Mouse (Mus musculus): Measurements from ENCODE around the gene Canx. TPM values are rescaled to one million over a fixed set of nuclear protein-coding genes. Genes with fewer than 3 reads are reported as not detected.

The Canx gene
- 89.9 TPM for polyA plus RNA-seq (2014; fragmentation: Illumina TruSeq; extraction: RNeasy Lipid Tissue Mini Kit (QIAGEN cat#74804); ENCODE audit: insufficient read depth, low read depth, low replicate concordance)

DNA sequence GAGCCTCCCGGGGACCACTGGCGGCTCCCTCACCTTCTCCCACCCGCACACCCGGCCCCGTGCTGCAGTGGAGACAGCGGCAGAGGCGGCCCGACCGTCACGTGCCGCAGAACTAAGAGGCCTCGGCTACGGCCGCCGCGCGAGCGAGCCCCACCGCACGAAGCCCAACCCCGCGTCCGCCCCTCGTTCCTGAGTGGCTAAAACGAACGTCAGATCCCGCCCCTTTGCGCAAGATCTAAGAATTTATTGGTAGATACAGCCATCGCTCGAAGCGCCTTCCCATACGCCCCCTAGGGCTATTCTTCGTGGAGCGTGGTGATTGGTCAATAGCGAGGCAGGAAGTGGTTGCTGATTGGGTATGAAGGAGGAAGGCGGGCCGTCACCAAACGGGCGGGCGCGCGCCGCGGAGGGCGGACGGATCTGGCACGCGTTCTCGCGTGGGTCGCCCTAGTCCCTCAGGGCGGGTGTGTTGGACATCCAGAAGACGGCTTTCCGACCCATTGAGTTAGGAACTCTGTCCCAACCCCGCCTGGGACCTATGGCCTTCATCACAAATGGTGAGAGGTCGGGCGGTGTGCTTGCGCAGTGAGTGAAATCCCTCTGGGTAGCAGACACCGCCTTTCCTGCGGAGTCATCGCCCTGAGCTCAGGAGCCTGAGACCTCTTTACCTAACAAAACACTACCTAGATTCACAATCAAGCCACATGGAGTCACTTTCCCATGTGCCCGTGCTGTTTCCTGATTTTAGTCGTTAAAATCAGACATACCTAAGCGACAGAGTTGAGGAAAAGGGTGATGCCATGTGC, at the start of gene Canx:
TSS of gene Canx (minus strand) at position 178 of the 806 bp plus-strand sequence.

GRCm38 (mm10) chr11:50354162-50354561, 28.7 kb upstream of the Canx start, which contains the start of gene Cby3:
Gene Cby3, plus strand, starts transcription at chr11:50354462.

DNA sequence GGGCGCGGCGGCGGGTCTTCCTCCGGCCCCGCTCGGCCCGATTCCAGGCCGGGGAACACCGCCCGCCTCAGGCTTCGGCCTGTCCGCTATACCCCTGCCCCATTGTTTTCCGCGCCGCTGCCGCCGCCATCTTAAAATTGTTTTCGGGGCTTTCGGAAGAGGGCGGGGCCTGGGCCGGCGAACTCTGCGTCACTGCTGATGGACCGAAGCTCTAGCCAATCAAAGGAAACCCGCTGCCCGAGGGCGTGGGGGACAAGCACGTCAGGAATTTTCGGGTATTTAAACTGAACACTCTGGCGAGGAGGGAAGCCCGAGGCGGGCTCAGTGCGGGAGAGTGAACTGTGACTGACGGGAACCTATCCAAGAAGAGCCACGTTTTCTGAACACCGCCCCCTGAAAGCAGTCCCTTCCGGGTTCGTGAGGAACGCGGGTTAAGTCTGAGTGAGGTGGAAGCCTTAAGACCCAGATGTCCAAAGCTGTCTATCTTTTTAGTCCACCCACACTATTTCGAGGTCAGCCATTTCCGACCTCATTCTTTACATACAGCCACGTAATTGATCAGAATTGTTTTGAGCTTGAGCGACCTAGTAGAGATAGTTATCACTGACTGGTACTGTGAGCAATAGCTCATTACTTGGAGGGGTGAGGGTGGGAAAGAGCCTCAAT, 33.1 kb downstream of the Canx start, which contains the start of gene Maml1:
TSS of gene Maml1 (minus strand) at position 122 of the 666 bp plus-strand sequence.

Other genes with a start within 250 kb of the Canx start
- gene Tbc1d9b, start 194.3 kb downstream of the Canx start, polyA plus RNA-seq (2014; fragmentation: Illumina TruSeq; extraction: RNeasy Lipid Tissue Mini Kit (QIAGEN cat#74804); ENCODE audit: insufficient read depth, low read depth, low replicate concordance): 25.9 TPM
- 4.0 TPM for gene Mrnip, start 151.2 kb downstream of the Canx start, polyA plus RNA-seq (2014; fragmentation: Illumina TruSeq; extraction: RNeasy Lipid Tissue Mini Kit (QIAGEN cat#74804); ENCODE audit: insufficient read depth, low read depth, low replicate concordance)
- gene Sqstm1, start 114.8 kb downstream of the Canx start, polyA plus RNA-seq (2014; fragmentation: Illumina TruSeq; extraction: RNeasy Lipid Tissue Mini Kit (QIAGEN cat#74804); ENCODE audit: insufficient read depth, low read depth, low replicate concordance): 272 TPM
- gene Mgat4b, start 114.8 kb downstream of the Canx start, polyA plus RNA-seq (2014; fragmentation: Illumina TruSeq; extraction: RNeasy Lipid Tissue Mini Kit (QIAGEN cat#74804); ENCODE audit: insufficient read depth, low read depth, low replicate concordance): 42.6 TPM
- 41.3 TPM for gene Ltc4s, start 87.1 kb downstream of the Canx start, polyA plus RNA-seq (2014; fragmentation: Illumina TruSeq; extraction: RNeasy Lipid Tissue Mini Kit (QIAGEN cat#74804); ENCODE audit: insufficient read depth, low read depth, low replicate concordance)
- 8.0 TPM for gene Maml1, start 33.4 kb downstream of the Canx start, polyA plus RNA-seq (2014; fragmentation: Illumina TruSeq; extraction: RNeasy Lipid Tissue Mini Kit (QIAGEN cat#74804); ENCODE audit: insufficient read depth, low read depth, low replicate concordance)
- not detected for gene Cby3, start 28.8 kb upstream of the Canx start, polyA plus RNA-seq (2014; fragmentation: Illumina TruSeq; extraction: RNeasy Lipid Tissue Mini Kit (QIAGEN cat#74804); ENCODE audit: insufficient read depth, low read depth, low replicate concordance)
- gene Hnrnph1, start 51.3 kb upstream of the Canx start, polyA plus RNA-seq (2014; fragmentation: Illumina TruSeq; extraction: RNeasy Lipid Tissue Mini Kit (QIAGEN cat#74804); ENCODE audit: insufficient read depth, low read depth, low replicate concordance): 211 TPM
- gene Rufy1, start 105.5 kb upstream of the Canx start, polyA plus RNA-seq (2014; fragmentation: Illumina TruSeq; extraction: RNeasy Lipid Tissue Mini Kit (QIAGEN cat#74804); ENCODE audit: insufficient read depth, low read depth, low replicate concordance): 16.7 TPM

All from lung, adult 10 weeks (tissue).